In genomic region chr6:34193708-34194475, GRCm38 (mm10) we compare ENCODE assay signal across 8 mouse cellular contexts. TPM values are rescaled to one million over a fixed set of nuclear protein-coding genes. Genes with fewer than 3 reads are reported as not detected.
DNase-seq lines count a peak whose midpoint lies in the region; ATAC-seq lines count a peak whose summit lies in the region.

No protein-coding gene starts in this region.

- peak; percentile 91 for ATAC-seq in forebrain, embryonic 13.5 days
- ATAC-seq in hindbrain, embryonic 16.5 days, result peak; percentile 90
- ATAC-seq in megakaryocyte progenitor cell, adult 5-6 weeks (replicated peaks; ENCODE audit: poor library complexity), result peak; percentile 90

- H3K36me3 ChIP-seq in forebrain, embryonic 13.5 days (ENCODE audit: poor library complexity, severe bottlenecking), result no peaks in the 10 kb centered on the region
- no peaks in the 10 kb centered on the region for H3K36me3 ChIP-seq in hindbrain, embryonic 16.5 days (ENCODE audit: control insufficient read depth, insufficient read depth, low read length)

- H3K4me3 ChIP-seq in forebrain, embryonic 13.5 days, result no peak overlapping the region
- H3K4me3 ChIP-seq in hindbrain, embryonic 16.5 days (ENCODE audit: low read length), result no peak overlapping the region

- peak; percentile 51 for DNase-seq in gastrocnemius, adult 18-20 months (ENCODE audit: low spot score)
- DNase-seq in gastrocnemius, adult 8-10 months (ENCODE audit: low spot score in 2 of 2), result no peak
- peak; percentile 23 for DNase-seq in c-Kit-positive CD71-positive TER-119-positive erythroid progenitor cells, embryonic 14.5 days (ENCODE audit: low spot score)
- peak; percentile 55 to 63 for DNase-seq in left cerebral cortex, adult 18-20 months (ENCODE audit: low spot score in 2 of 2)
- peak; percentile 52 for DNase-seq in right cerebral cortex, adult 18-20 months

- no peaks in the 10 kb centered on the region for H3K4me1 ChIP-seq in forebrain, embryonic 13.5 days
- no peaks in the 10 kb centered on the region for H3K4me1 ChIP-seq in hindbrain, embryonic 16.5 days (ENCODE audit: control insufficient read depth, insufficient read depth, low read depth, low read length)

- 55% methylated on average over 12 of the region's 12 CpGs for WGBS in forebrain, embryonic 13.5 days
- 52% methylated on average over 12 of the region's 12 CpGs for WGBS in hindbrain, embryonic 16.5 days

- H3K27ac ChIP-seq in forebrain, embryonic 13.5 days, result no peak overlapping the region
- no peak overlapping the region for H3K27ac ChIP-seq in hindbrain, embryonic 16.5 days (ENCODE audit: low read depth, low read length)

- H3K9me3 ChIP-seq in forebrain, embryonic 13.5 days (replicated peaks), result no peaks in the 10 kb centered on the region
- H3K9me3 ChIP-seq in hindbrain, embryonic 16.5 days (ENCODE audit: control insufficient read depth, low read length), result no peaks in the 10 kb centered on the region

- no peaks in the 10 kb centered on the region for H3K27me3 ChIP-seq in forebrain, embryonic 13.5 days
- no peaks in the 10 kb centered on the region for H3K27me3 ChIP-seq in hindbrain, embryonic 16.5 days (replicated peaks; ENCODE audit: control insufficient read depth, insufficient read depth, low read length)

- no peak overlapping the region for H3K4me2 ChIP-seq in forebrain, embryonic 13.5 days
- no peak overlapping the region for H3K4me2 ChIP-seq in hindbrain, embryonic 16.5 days (ENCODE audit: low read length)

- no peak overlapping the region for H3K9ac ChIP-seq in forebrain, embryonic 13.5 days
- H3K9ac ChIP-seq in hindbrain, embryonic 16.5 days (ENCODE audit: low read depth, low read length), result no peak overlapping the region

RNA-seq across cellular contexts. Expression of gene Slc35b4, which starts 17.0 kb away (rescaled TPM):
- 1 to 10 TPM; 7.9 to 8.0 TPM for total RNA-seq in gastrocnemius, adult 18-20 months (2021)
- total RNA-seq in gastrocnemius, adult 8-10 months (2022), result 1 to 10 TPM; 7.4 to 9.8 (median 7.7) TPM
- 37.9 and 40.9 TPM in 2 replicates for polyA plus RNA-seq in forebrain, embryonic 13.5 days (2015; fragmentation: Nextera tagmentation; extraction: Ambion mirVana)
- polyA plus RNA-seq in hindbrain, embryonic 16.5 days (2015; fragmentation: Nextera tagmentation; extraction: Ambion mirVana), result 42.7 and 45.3 TPM in 2 replicates
- 10 to 100 TPM; 67.9 to 71.3 TPM for total RNA-seq in left cerebral cortex, adult 18-20 months (2021)
- total RNA-seq in megakaryocyte progenitor cell, adult 5-6 weeks (2015), result 30.0 and 30.7 TPM in 2 replicates
- total RNA-seq in megakaryocyte progenitor cell, adult 5-6 weeks (2017), result 19.2 and 19.8 TPM in 2 replicates

Comparison
In these comparisons a context has a peak if more than half of its experiments do, and no peak if none do; other contexts are left out.
1. DNase-seq: peak in gastrocnemius, adult 18-20 months (single experiment), c-Kit-positive CD71-positive TER-119-positive erythroid progenitor cells, embryonic 14.5 days (single experiment), left cerebral cortex, adult 18-20 months (2 of 2) and right cerebral cortex, adult 18-20 months (single experiment); none in gastrocnemius, adult 8-10 months (0 of 2).
2. Peak in every context shown above with its lines, with median percentiles within 50 percentile points of each other: ATAC-seq.